Mouse (Mus musculus) midbrain, postnatal 0 days (tissue): ENCODE measurements around the gene Nsmce3. TPM values are rescaled to one million over a fixed set of nuclear protein-coding genes. Genes with fewer than 3 reads are reported as not detected.

Experiments used
- ATAC-seq: fragments of 200-750 bp; cut with Nextera tagmentation; 2 replicates; pipeline ENCODE4 v1.8.0; 2017; ENCODE audit warnings: moderate number of reproducible peaks, mild to moderate bottlenecking, moderate TSS enrichment, moderate library complexity; ENCODE audit not compliant: low FRiP score
- DNase-seq: peaks from one replicate; pipeline ENCODE4 v3.0.0-alpha.2; 2015; ENCODE audit warnings: low spot score
- H3K27ac ChIP-seq: fragments of 300-500 bp; sonication (generic); 2 replicates; pipeline ENCODE4 v1.5.1; 2014; ENCODE audit warnings: low read depth, mild to moderate bottlenecking, low read length, mixed read lengths
- H3K27me3 ChIP-seq: fragments of 300-500 bp; sonication (generic); 2 replicates; pipeline ENCODE4 v1.6.1; 2014; ENCODE audit warnings: low read length, control low read depth, mixed read lengths; ENCODE audit not compliant: insufficient read depth
- H3K36me3 ChIP-seq: fragments of 300-500 bp; sonication (generic); 2 replicates; pipeline ENCODE4 v1.6.1; 2014; ENCODE audit warnings: low read length, control low read depth, mixed read lengths; ENCODE audit not compliant: insufficient read depth
- H3K4me1 ChIP-seq: fragments of 300-500 bp; sonication (generic); 2 replicates; pipeline ENCODE4 v1.6.1; 2014; ENCODE audit warnings: mild to moderate bottlenecking, control low read depth, antibody characterized with exemption, low read length, mixed read lengths; ENCODE audit not compliant: insufficient read depth
- H3K4me2 ChIP-seq: fragments of 300-500 bp; sonication (generic); 2 replicates; pipeline ENCODE4 v1.6.1; 2014; ENCODE audit warnings: low read depth, mild to moderate bottlenecking, low read length, mixed read lengths; ENCODE audit not compliant: poor library complexity, severe bottlenecking
- H3K4me3 ChIP-seq: fragments of 300-500 bp; sonication (generic); 2 replicates; pipeline ENCODE4 v1.5.1; 2014; ENCODE audit warnings: low read depth, mild to moderate bottlenecking, low read length, moderate library complexity
- H3K9ac ChIP-seq: fragments of 300-500 bp; sonication (generic); replicated peaks from 2 replicates; pipeline ENCODE4 v1.6.1; 2014; ENCODE audit warnings: mild to moderate bottlenecking, low read length, moderate library complexity, mixed read lengths; ENCODE audit not compliant: poor library complexity, severe bottlenecking
- H3K9me3 ChIP-seq: fragments of 300-500 bp; sonication (generic); 2 replicates; pipeline ENCODE4 v1.6.1; 2016; ENCODE audit warnings: low read length, control low read depth
- CTCF ChIP-seq: IDR thresholded peaks from 2 replicates; pipeline ENCODE4 v1.5.1; 2016; ENCODE audit warnings: antibody characterized with exemption, mild to moderate bottlenecking
- WGBS: fragments of 180-500 bp; shearing (Covaris S2); extraction: QIAGEN DNeasy Blood & Tissue Kit; methylation state at CpG from one replicate; pipeline ENCODE4 v1.1.7; 2014; 5-methylcytosine and 5-hydroxymethylcytosine counted together
- polyA plus RNA-seq: library from polyadenylated mRNA; unstranded; fragments of >200 nt; fragmentation: Nextera tagmentation; extraction: Ambion mirVana; gene quantifications from 2 replicates; pipeline ENCODE4 v1.2.1, GENCODE M21; 2015
- total RNA-seq: library from RNA; depleted of rRNA; stranded (reverse); fragments of >200 nt; gene quantifications from 2 replicates; pipeline ENCODE4 v1.2.3, GENCODE M21; 2014; rRNA removed

Nsmce3 gene
- total RNA-seq (14.4 and 18.8 TPM in 2 replicates), polyA plus RNA-seq (9.2 and 9.9 TPM in 2 replicates)

DNA sequence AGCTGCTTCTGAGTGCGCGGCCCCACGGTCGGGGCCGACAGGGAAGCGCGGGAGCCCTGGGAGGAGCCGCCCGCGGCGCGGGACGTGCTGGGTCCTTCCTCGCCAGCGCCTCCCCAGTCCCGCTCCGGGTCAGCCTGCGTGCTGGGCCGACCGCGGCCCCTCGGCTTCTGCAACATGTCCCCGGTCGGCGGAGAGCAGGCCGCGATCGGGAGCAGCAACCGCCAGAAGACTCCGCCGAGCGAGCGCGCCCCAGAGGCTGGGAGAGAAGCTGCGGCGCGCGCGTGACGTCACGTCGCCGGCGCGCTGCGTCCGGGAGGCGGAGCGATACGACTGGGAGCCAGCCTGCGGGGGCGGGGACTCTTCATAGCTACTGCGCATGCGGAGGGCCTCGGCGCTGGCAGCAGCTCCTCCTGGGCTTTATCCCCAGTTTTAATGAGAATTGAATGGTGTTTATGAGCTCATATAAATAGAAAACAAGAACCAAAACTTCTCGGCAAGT, at the start of gene Nsmce3:
Gene Nsmce3, minus strand, starts transcription at position 255 of the 499 bp plus-strand sequence.
- H3K27ac ChIP-seq: peak within 1 kb of the TSS; percentile 97
- peak within 1 kb of the TSS; percentile 91 for H3K9ac ChIP-seq
- DNase-seq: peak; percentile 98
- H3K4me1 ChIP-seq: peaks cover 15% of the 10 kb centered on the region; the same call in 1 of the 2 replicates
- H3K4me3 ChIP-seq: peak within 1 kb of the TSS; percentile 91
- under 1% methylated on average over 54 of the region's 57 CpGs for WGBS
- H3K9me3 ChIP-seq: no peaks in the 10 kb centered on the region
- no peaks in the 10 kb centered on the region for H3K27me3 ChIP-seq
- no peaks in the 10 kb centered on the region for H3K36me3 ChIP-seq
- ATAC-seq: peak; percentile 98
- H3K4me2 ChIP-seq: peak within 1 kb of the TSS; percentile 69
- peak; percentile 54 for TF ChIP-seq CTCF

DNA sequence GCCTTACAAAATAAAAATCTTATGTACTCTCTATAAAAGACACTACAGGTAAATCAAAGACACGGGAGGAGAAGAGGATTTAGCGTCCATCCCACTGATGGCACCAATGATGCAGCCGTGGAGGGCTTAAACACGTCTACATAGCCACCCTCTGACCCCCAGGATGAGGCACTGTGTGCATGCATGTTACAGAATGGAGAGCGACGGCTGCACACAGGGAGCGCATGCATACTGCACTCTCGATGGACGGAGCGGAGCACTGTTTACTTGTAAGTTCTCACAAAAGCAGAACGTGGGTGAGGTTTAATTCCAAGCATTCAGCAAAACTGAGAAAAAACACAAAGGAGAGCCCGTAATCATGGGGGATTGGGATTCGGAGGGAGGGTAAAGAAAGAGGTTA, 48.4 kb upstream of the Nsmce3 start:
- peaks cover 3% of the 10 kb centered on the region; the same call in 1 of the 2 replicates for H3K4me1 ChIP-seq
- ATAC-seq (0 out of 2 replicates have a peak, but pooled peaks have one; percentile 58), DNase-seq (no peak)
- H3K9me3 ChIP-seq: no peaks in the 10 kb centered on the region
- no peak overlapping the region for H3K4me2 ChIP-seq
- 37% methylated on average over 13 of the region's 13 CpGs for WGBS
- no peaks in the 10 kb centered on the region for H3K36me3 ChIP-seq
- no peak overlapping the region for H3K9ac ChIP-seq
- H3K4me3 ChIP-seq: no peak overlapping the region
- no peak for TF ChIP-seq CTCF
- H3K27me3 ChIP-seq: no peaks in the 10 kb centered on the region
- no peak overlapping the region for H3K27ac ChIP-seq

DNA sequence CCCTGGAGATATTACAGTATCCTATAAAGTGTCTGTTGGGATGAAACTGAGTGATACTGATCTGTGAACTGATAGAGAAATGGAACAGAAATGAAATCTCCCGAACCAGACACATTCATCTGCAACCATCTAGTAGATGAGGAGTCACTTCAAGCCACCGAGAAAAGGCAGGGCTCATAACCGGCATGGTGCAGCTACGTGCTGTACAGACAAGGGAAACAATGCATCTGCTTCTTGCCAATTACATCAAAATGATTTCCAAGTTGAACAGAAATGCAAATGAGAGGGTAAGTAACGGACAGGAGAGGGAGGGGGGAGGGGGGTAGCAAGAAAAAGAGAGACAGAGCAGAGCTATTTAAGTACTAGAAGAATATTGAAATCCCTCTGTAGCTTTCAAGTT, 47.9 kb upstream of the Nsmce3 start:
- H3K9ac ChIP-seq: no peak overlapping the region
- TF ChIP-seq CTCF: no peak
- no peaks in the 10 kb centered on the region for H3K27me3 ChIP-seq
- DNase-seq: no peak
- H3K4me1 ChIP-seq: peaks cover 3% of the 10 kb centered on the region; the same call in 1 of the 2 replicates
- 27% methylated on average over 5 of the region's 5 CpGs for WGBS
- H3K9me3 ChIP-seq: no peaks in the 10 kb centered on the region
- ATAC-seq: no peak
- H3K4me2 ChIP-seq: no peak overlapping the region
- H3K36me3 ChIP-seq: no peaks in the 10 kb centered on the region
- no peak overlapping the region for H3K4me3 ChIP-seq
- no peak overlapping the region for H3K27ac ChIP-seq

DNA sequence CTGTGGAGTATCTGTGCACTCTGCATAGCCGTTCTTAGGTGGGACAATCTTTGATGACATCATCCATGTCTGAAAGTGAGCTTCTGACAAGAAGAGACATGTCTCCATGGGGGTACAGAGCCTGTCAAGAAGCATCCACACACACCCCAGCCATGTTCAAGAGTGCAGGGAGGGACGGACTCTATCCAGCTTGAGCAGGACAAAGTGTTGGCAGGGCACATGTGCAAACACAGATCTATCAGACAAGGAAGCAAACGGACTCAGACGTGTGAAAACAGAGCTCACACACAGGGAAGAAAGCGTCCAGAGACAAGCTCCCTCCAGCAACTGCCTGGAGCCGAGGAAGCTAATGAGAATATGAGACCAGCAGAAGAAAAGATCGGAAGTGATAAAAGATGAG, 43.9 kb upstream of the Nsmce3 start:
- no peak overlapping the region for H3K9ac ChIP-seq
- H3K4me3 ChIP-seq: no peak overlapping the region
- no peaks in the 10 kb centered on the region for H3K9me3 ChIP-seq
- no peaks in the 10 kb centered on the region for H3K27me3 ChIP-seq
- no peak overlapping the region for H3K27ac ChIP-seq
- DNase-seq (no peak), ATAC-seq (no peak)
- TF ChIP-seq CTCF: no peak
- H3K4me1 ChIP-seq: no peaks in the 10 kb centered on the region
- no peak overlapping the region for H3K4me2 ChIP-seq
- WGBS: 46% methylated on average over 7 of the region's 7 CpGs
- H3K36me3 ChIP-seq: no peaks in the 10 kb centered on the region

DNA sequence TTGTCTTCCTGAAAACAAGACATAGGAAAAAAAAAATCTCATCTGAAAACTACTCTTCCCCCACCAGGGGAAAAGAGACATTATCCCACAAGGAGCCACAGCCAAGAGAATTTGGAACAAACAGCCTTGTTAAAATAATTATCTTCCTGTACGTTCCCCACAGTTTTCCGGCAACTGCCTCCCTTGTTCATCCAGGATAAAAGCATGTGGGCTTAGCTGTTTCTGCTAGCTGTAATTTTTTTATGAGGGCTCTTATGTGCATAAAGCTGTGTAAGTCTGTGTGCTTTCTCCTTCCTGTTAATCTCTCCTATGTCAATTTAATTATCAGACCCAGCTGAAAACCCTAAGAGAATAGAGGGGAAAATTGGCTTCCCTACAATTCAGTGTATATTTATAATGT, 42.3 kb upstream of the Nsmce3 start:
- H3K27ac ChIP-seq: no peak overlapping the region
- WGBS: 23% methylated on average over 2 of the region's 2 CpGs

DNA sequence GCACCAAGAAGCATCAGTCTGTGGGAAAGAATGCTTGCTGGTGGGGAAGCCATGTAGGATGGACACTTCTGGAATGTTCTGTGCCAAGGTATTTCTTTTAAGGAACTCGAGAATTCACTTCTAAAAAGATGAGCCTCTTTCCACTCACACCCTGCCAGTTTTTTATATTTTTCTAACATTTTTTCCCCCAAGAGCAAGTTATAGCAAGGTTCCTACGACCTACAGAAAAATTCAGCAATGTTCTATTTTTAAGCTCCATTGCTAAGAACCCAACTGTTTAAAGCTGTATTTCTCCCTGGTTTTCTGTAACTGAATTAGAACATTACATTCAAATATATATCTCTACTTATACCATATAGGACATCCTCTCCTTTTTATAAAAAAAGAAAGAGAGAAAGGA, 39.1 kb upstream of the Nsmce3 start:
- no peak for TF ChIP-seq CTCF
- 77% methylated on average over 2 of the region's 2 CpGs for WGBS
- H3K4me3 ChIP-seq: no peak overlapping the region
- H3K4me2 ChIP-seq: no peak overlapping the region
- no peaks in the 10 kb centered on the region for H3K4me1 ChIP-seq
- ATAC-seq (no peak), DNase-seq (no peak)
- H3K27me3 ChIP-seq: no peaks in the 10 kb centered on the region
- no peaks in the 10 kb centered on the region for H3K36me3 ChIP-seq
- no peak overlapping the region for H3K9ac ChIP-seq
- no peak overlapping the region for H3K27ac ChIP-seq
- no peaks in the 10 kb centered on the region for H3K9me3 ChIP-seq

More for the DNA sequence above, 42.3 kb upstream of the Nsmce3 start:
- H3K4me3 ChIP-seq: no peak overlapping the region
- no peaks in the 10 kb centered on the region for H3K36me3 ChIP-seq
- TF ChIP-seq CTCF: no peak
- H3K4me1 ChIP-seq: no peaks in the 10 kb centered on the region
- peak; percentile 8 for DNase-seq
- ATAC-seq: no peak
- H3K27me3 ChIP-seq: no peaks in the 10 kb centered on the region
- H3K9me3 ChIP-seq: no peaks in the 10 kb centered on the region
- H3K4me2 ChIP-seq: no peak overlapping the region
- no peak overlapping the region for H3K9ac ChIP-seq
